Mouse (Mus musculus): ENCODE measurements at regions not wholly inside any gene's neighbourhood (a gene's known extent, or its start where the extent isn't known, plus 50 kb on each side); places are given as distances from the start of the nearest gene placed in this dataset.

DNA sequence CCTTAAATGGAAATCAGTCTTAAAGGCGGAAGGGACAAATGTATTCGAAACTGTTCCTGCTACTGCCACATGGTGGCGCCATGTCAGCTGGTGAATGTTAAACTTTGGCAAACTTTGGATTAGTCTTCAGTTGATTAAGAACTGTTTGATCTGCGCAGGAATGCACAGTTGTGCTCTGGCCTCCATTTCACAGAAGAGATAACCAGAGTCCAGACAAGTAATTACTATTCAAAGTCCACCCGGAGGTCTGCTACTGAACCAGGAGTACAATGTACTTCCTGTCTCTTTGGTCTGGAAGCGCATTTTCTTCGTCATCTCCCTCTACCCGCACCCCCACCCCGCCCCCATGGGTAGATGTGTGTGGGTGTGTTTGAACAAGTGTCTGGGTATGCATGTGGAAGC, 118.6 kb upstream of the L3mbtl3 start:
- no peaks in the 10 kb centered on the region for H3K27me3 ChIP-seq (ENCODE audit: insufficient read depth, low read length)
- H3K9me3 ChIP-seq (ENCODE audit: low read length): no peaks in the 10 kb centered on the region
- WGBS: 64% methylated on average over 9 of the region's 9 CpGs
- DNase-seq (ENCODE audit: low spot score) (peak; percentile 58), ATAC-seq (no peak)
- no peaks in the 10 kb centered on the region for H3K4me1 ChIP-seq (ENCODE audit: insufficient read depth, low read length)
- no peak overlapping the region for H3K9ac ChIP-seq (replicated peaks; ENCODE audit: low read length)
- no peak overlapping the region for H3K4me2 ChIP-seq (ENCODE audit: low read depth, low read length)
- H3K36me3 ChIP-seq (ENCODE audit: insufficient read depth, low read length): no peaks in the 10 kb centered on the region
- H3K4me3 ChIP-seq (ENCODE audit: low read length): no peak overlapping the region
- peak; percentile 72 for TF ChIP-seq CTCF (IDR thresholded peaks at IDR 0.05; ENCODE audit: low read depth)
- no peak overlapping the region for H3K27ac ChIP-seq

DNA sequence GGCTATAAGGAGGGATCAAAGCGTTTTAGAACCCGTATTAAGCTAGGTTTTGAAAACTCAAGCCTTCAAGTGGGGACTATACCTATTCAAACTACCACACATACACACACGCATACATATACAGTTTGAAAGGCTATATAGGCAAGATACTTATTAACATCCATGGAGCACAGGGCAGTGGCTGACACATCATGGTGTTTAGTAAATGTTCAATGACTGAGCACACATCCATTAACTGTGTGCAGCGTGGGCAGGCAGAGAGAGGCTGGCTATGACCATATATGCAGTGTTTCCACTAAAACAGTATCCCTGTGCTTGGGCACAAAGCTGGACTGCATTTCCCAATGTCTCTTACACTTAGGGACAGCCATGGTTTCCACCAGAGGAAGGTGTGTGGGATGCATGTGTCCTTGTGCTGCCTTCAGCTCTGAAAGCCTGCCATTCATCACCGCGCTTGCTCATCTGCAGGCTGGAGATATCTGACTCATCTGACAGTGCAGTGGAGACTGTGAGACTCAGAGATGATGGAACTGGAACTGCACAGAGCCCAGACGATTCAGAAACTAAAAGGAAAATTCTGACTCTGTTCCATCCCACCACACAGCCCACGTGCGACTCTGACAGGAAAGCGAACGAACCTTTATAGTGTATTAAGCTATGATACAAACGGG, 124.6 kb upstream of the L3mbtl3 start:
- ATAC-seq: no peak
- Histone ChIP-seq H3K27me3 (ENCODE audit: insufficient read depth, low read length) (no peaks in the 10 kb centered on the region), H3K9ac (replicated peaks; ENCODE audit: low read length) (no peak overlapping the region)

DNA sequence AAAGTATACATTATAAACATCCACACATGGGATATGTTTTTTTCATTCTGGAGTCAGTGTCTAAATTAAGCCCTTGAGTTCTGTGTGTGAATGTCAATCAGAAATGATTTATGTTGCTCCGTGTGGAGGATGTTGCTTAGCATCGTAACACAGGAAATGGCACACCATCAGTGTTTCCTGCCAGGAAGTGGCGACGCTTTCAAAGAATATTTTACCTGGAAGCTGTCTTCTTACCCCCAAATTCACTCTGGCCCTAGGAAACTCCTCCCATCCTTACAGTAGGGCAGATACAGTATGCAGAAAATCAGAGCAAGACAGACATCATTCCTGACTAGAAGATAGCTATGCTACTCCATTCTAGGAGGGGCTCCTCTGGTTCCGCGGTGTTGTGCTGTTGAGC, 145.1 kb upstream of the L3mbtl3 start:
- no peak for TF ChIP-seq CTCF (IDR thresholded peaks at IDR 0.05; ENCODE audit: low read depth)
- Histone ChIP-seq H3K9ac (replicated peaks; ENCODE audit: low read length) (no peak overlapping the region), H3K4me3 (ENCODE audit: low read length) (no peak overlapping the region), H3K27me3 (ENCODE audit: insufficient read depth, low read length) (no peaks in the 10 kb centered on the region), H3K27ac (no peak overlapping the region), H3K4me2 (ENCODE audit: low read depth, low read length) (no peak overlapping the region), H3K4me1 (ENCODE audit: insufficient read depth, low read length) (no peaks in the 10 kb centered on the region), H3K9me3 (ENCODE audit: low read length) (no peaks in the 10 kb centered on the region), H3K36me3 (ENCODE audit: insufficient read depth, low read length) (no peaks in the 10 kb centered on the region)
- DNase-seq (ENCODE audit: low spot score) (no peak), ATAC-seq (no peak)
- 76% methylated on average over 6 of the region's 6 CpGs for WGBS

More for the DNA sequence above, 124.6 kb upstream of the L3mbtl3 start:
- H3K4me3 ChIP-seq (ENCODE audit: low read length): no peak overlapping the region
- H3K27ac ChIP-seq: no peak overlapping the region
- WGBS: 85% methylated on average over 12 of the region's 12 CpGs
- no peak for DNase-seq (ENCODE audit: low spot score)
- no peak for TF ChIP-seq CTCF (IDR thresholded peaks at IDR 0.05; ENCODE audit: low read depth)
- no peak overlapping the region for H3K4me2 ChIP-seq (ENCODE audit: low read depth, low read length)
- H3K9me3 ChIP-seq (ENCODE audit: low read length): no peaks in the 10 kb centered on the region
- H3K36me3 ChIP-seq (ENCODE audit: insufficient read depth, low read length): no peaks in the 10 kb centered on the region
- H3K4me1 ChIP-seq (ENCODE audit: insufficient read depth, low read length): no peaks in the 10 kb centered on the region

DNA sequence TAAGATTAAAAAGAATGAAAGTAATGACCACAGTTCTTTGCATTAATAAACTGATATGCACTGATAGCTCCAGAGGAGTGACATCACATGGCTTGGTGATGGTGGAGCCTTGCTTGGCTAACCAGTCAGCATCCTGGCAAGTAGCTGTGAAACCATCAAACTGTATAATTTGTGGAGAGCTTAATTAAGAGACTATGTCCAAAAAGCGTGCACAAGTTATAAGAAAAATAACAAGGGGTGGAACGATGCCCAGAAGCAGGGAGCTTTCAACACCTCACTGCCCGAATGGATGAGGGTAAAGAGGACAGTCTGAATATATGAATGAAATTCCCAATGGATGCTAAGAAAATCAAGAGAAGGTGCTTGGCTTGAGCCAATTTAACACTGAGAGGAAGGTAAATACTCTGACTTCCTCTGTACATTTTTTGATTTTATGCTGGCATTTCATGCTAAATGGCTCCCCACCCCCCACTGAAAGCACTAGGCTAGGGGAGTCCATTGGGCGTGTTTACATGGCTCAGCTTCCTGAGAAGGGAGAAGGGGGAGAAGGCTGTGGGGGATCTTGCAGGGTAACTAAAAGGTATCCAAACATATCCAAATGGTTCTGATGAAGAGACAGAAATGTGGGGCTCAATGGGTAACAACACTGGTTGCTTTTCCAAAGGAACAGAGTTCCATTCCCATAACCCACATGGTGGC, 150.2 kb upstream of the L3mbtl3 start:
- Histone ChIP-seq H3K4me3 (ENCODE audit: low read length) (no peak overlapping the region), H3K4me2 (ENCODE audit: low read depth, low read length) (no peak overlapping the region), H3K9me3 (ENCODE audit: low read length) (no peaks in the 10 kb centered on the region), H3K36me3 (ENCODE audit: insufficient read depth, low read length) (no peaks in the 10 kb centered on the region), H3K9ac (replicated peaks; ENCODE audit: low read length) (no peak overlapping the region), H3K27me3 (ENCODE audit: insufficient read depth, low read length) (no peaks in the 10 kb centered on the region), H3K27ac (no peak overlapping the region), H3K4me1 (ENCODE audit: insufficient read depth, low read length) (no peaks in the 10 kb centered on the region)
- 57% methylated on average over 4 of the region's 4 CpGs for whole genome bisulfite sequencing
- DNase-seq (ENCODE audit: low spot score) (no peak), ATAC-seq (no peak)
- no peak for TF ChIP-seq CTCF (IDR thresholded peaks at IDR 0.05; ENCODE audit: low read depth)

DNA sequence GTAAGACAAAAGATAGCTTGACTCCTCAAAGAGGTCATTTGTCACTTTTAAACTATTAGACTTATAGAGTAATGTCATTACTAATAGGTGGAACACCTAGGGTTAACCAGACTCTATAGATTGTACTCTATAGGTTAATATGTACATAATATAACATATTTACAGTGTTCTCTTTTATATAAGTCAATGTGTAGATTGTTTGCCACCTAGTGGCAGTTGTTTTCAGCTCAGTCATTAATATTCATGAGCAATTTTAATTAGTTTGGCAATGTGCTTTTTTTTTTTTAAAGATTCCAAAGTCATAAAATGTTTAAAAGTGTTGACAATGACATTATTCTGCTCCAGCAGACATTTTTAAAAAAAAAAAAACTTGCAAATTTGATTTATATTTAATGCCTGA, 164.4 kb upstream of the L3mbtl3 start:
- TF ChIP-seq CTCF (IDR thresholded peaks at IDR 0.05; ENCODE audit: low read depth): peak; percentile 53
- ATAC-seq: no peak
- no peaks in the 10 kb centered on the region for H3K9me3 ChIP-seq (ENCODE audit: low read length)
- no peak overlapping the region for H3K27ac ChIP-seq
- H3K4me1 ChIP-seq (ENCODE audit: insufficient read depth, low read length): no peaks in the 10 kb centered on the region
- no peak overlapping the region for H3K9ac ChIP-seq (replicated peaks; ENCODE audit: low read length)
- DNase-seq (ENCODE audit: low spot score): peak; percentile 55
- no peaks in the 10 kb centered on the region for H3K27me3 ChIP-seq (ENCODE audit: insufficient read depth, low read length)
- no peak overlapping the region for H3K4me3 ChIP-seq (ENCODE audit: low read length)
- H3K4me2 ChIP-seq (ENCODE audit: low read depth, low read length): no peak overlapping the region
- H3K36me3 ChIP-seq (ENCODE audit: insufficient read depth, low read length): no peaks in the 10 kb centered on the region

DNA sequence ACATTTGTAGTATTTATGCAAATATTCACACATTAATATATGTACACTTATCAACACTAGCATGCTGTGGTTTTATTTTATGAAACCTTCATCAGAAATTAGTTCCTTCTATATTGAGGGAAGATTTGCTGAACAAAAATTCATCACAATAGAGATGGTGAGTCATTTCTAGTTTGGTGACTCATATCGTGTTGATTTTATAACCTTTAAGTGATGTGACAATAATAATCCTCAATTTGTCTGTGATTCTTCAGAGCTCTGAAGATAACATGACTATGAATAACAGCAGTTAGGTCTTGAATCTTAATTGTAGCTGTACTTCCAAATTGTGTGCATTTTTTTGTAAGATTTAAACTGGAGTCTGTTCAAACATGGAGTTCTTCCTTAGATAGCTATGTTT, 168.3 kb upstream of the L3mbtl3 start:
- Histone ChIP-seq H3K4me3 (ENCODE audit: low read length) (no peak overlapping the region), H3K27me3 (ENCODE audit: insufficient read depth, low read length) (no peaks in the 10 kb centered on the region)

DNA sequence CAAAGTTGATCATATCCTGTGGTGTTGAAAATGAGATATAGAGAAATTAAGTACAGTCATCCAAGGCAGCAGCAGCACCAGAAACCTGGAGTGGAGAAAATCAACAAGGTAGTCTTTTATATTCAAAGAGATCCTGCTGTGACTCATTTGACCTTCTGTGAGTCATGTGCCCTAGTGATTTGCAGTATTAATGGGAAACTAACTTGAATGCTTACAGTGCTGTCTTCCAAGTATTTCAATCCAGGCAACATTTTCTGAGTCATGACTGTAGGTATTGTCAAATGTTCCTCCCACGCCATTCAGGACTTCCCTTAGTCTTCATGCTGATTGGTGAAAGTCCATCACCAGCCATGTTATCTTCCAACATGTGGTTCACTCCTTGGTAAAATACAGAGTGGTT, 169.0 kb upstream of the L3mbtl3 start:
- no peaks in the 10 kb centered on the region for H3K9me3 ChIP-seq (ENCODE audit: low read length)

More for the DNA sequence above, 168.3 kb upstream of the L3mbtl3 start:
- no peaks in the 10 kb centered on the region for H3K9me3 ChIP-seq (ENCODE audit: low read length)
- no peak for TF ChIP-seq CTCF (IDR thresholded peaks at IDR 0.05; ENCODE audit: low read depth)
- H3K9ac ChIP-seq (replicated peaks; ENCODE audit: low read length): no peak overlapping the region
- H3K27ac ChIP-seq: no peak overlapping the region
- H3K4me2 ChIP-seq (ENCODE audit: low read depth, low read length): no peak overlapping the region
- no peaks in the 10 kb centered on the region for H3K36me3 ChIP-seq (ENCODE audit: insufficient read depth, low read length)
- DNase-seq (ENCODE audit: low spot score) (no peak), ATAC-seq (no peak)
- WGBS: 86% methylated on average over 1 of the region's 1 CpGs
- H3K4me1 ChIP-seq (ENCODE audit: insufficient read depth, low read length): no peaks in the 10 kb centered on the region

More for the DNA sequence above, 169.0 kb upstream of the L3mbtl3 start:
- no peak overlapping the region for H3K9ac ChIP-seq (replicated peaks; ENCODE audit: low read length)
- TF ChIP-seq CTCF (IDR thresholded peaks at IDR 0.05; ENCODE audit: low read depth): no peak
- no peaks in the 10 kb centered on the region for H3K4me1 ChIP-seq (ENCODE audit: insufficient read depth, low read length)
- no peak for DNase-seq (ENCODE audit: low spot score)
- no peak overlapping the region for H3K4me2 ChIP-seq (ENCODE audit: low read depth, low read length)
- H3K27me3 ChIP-seq (ENCODE audit: insufficient read depth, low read length): no peaks in the 10 kb centered on the region
- ATAC-seq: no peak
- WGBS: 72% methylated on average over 1 of the region's 1 CpGs
- no peak overlapping the region for H3K27ac ChIP-seq
- H3K4me3 ChIP-seq (ENCODE audit: low read length): no peak overlapping the region
- no peaks in the 10 kb centered on the region for H3K36me3 ChIP-seq (ENCODE audit: insufficient read depth, low read length)

Measured in hindbrain, postnatal 0 days (tissue).